Mouse (Mus musculus) liver, embryonic 14.5 days (tissue): ENCODE results near the gene Tmem235. TPM values are rescaled to one million over a fixed set of nuclear protein-coding genes. Genes with fewer than 3 reads are reported as not detected.

ENCODE experiments used
- ATAC-seq: fragments of 200-750 bp; cut with Nextera tagmentation; 2 replicates; pipeline ENCODE4 v1.8.0; 2017; ENCODE audit warnings: moderate number of reproducible peaks, mild to moderate bottlenecking, moderate library complexity; ENCODE audit not compliant: insufficient read depth
- DNase-seq, 3 experiments: peaks; one replicate each; pipeline ENCODE4 v3.0.0-alpha.2; 2012 to 2013; ENCODE audit warnings: low read depth in 3 of 3, low spot score in 3 of 3
- H3K27ac ChIP-seq: fragments of 300-500 bp; sonication (generic); 2 replicates; pipeline ENCODE4 v1.5.1; 2014; ENCODE audit warnings: moderate library complexity, mild to moderate bottlenecking, control low read depth, inconsistent platforms
- H3K27me3 ChIP-seq: fragments of 300-500 bp; sonication (generic); 2 replicates; pipeline ENCODE4 v1.6.1; 2014; ENCODE audit warnings: mild to moderate bottlenecking, low read length, moderate library complexity; ENCODE audit not compliant: control insufficient read depth, insufficient read depth
- H3K36me3 ChIP-seq: fragments of 300-500 bp; sonication (generic); replicated peaks from 2 replicates; pipeline ENCODE4 v1.6.1; 2014; ENCODE audit warnings: low read depth; ENCODE audit not compliant: control insufficient read depth, insufficient read depth
- H3K4me1 ChIP-seq, 2 experiments: fragments of 200-500 bp in 1 of 2; fragments of 300-500 bp in 1 of 2; sonication (generic) in 1 of 2; replicated peaks; 2 replicates each; pipeline ENCODE4 v1.6.1; 2012 to 2014; ENCODE audit warnings: antibody characterized with exemption in 1 of 2, inconsistent platforms in 1 of 2, low read length in 1 of 2; ENCODE audit not compliant: control insufficient read depth in 2 of 2, insufficient read depth in 2 of 2
- H3K4me2 ChIP-seq: fragments of 300-500 bp; sonication (generic); 2 replicates; pipeline ENCODE4 v1.6.1; 2014; ENCODE audit warnings: low read depth, mild to moderate bottlenecking, control low read depth, moderate library complexity
- H3K4me3 ChIP-seq, 2 experiments: fragments of 200-500 bp in 1 of 2; fragments of 300-500 bp in 1 of 2; sonication (generic) in 1 of 2; 2 replicates each; pipeline ENCODE4 v1.5.1; 2012 to 2014; ENCODE audit warnings: low read depth in 2 of 2, low read length in 2 of 2, mild to moderate bottlenecking in 2 of 2, control low read depth in 1 of 2, inconsistent platforms in 1 of 2, moderate library complexity in 1 of 2; ENCODE audit not compliant: insufficient read depth in 1 of 2
- H3K9ac ChIP-seq: fragments of 300-500 bp; sonication (generic); replicated peaks from 2 replicates; pipeline ENCODE4 v1.6.1; 2014; ENCODE audit warnings: mild to moderate bottlenecking, control low read depth, moderate library complexity
- H3K9me3 ChIP-seq: fragments of 300-500 bp; sonication (generic); 2 replicates; pipeline ENCODE4 v1.6.1; 2016; ENCODE audit warnings: low read length, mixed read lengths; ENCODE audit not compliant: control insufficient read depth
- CTCF ChIP-seq: IDR thresholded peaks from 2 replicates; pipeline ENCODE4 v1.5.1; 2016; ENCODE audit warnings: antibody characterized with exemption, low read depth, control low read depth
- EP300 ChIP-seq: IDR thresholded peaks from 2 replicates; pipeline ENCODE4 v1.6.1; 2016; ENCODE audit warnings: antibody characterized with exemption, low read depth
- WGBS: fragments of 180-500 bp; shearing (Covaris S2); extraction: QIAGEN DNeasy Blood & Tissue Kit; methylation state at CpG from one replicate; pipeline ENCODE4 v1.1.7; 2014; ENCODE audit not compliant: insufficient replicate concordance; 5-methylcytosine and 5-hydroxymethylcytosine counted together
- polyA plus RNA-seq, 2 experiments: library from polyadenylated mRNA; depleted of rRNA in 1 of 2; stranded (reverse) in 1 of 2; unstranded in 1 of 2; fragments of >200 nt; fragmentation: Nextera tagmentation in 1 of 2; extraction: Ambion mirVana in 1 of 2; gene quantifications; 2 replicates each; pipeline versions ENCODE4 v1.2.1 to v1.2.3; 2012 to 2014

Tmem235 gene
- polyA plus RNA-seq, 2 experiments: not detected

- TF ChIP-seq EP300: no peak
- no peak for TF ChIP-seq CTCF
- Histone ChIP-seq H3K9me3 (no peaks in the 10 kb centered on the region), H3K4me1 (peaks cover 16 to 18% of the 10 kb centered on the region in 2 experiments), H3K4me2 (no peak overlapping the region), H3K4me3 (no peak overlapping the region), H3K36me3 (peaks cover 74% of the 10 kb centered on the region), H3K9ac (no peak overlapping the region), H3K27me3 (no peaks in the 10 kb centered on the region), H3K27ac (no peak overlapping the region)
- 86% methylated on average over 3 of the region's 3 CpGs for WGBS
- DNase-seq (no peak), ATAC-seq (no peak)
Observed at GRCm38 (mm10) chr11:117852875-117853274, 7.7 kb upstream of the Tmem235 start.

- no peak overlapping the region for H3K27ac ChIP-seq
- no peaks in the 10 kb centered on the region for H3K9me3 ChIP-seq
- H3K36me3 ChIP-seq: peaks cover 74% of the 10 kb centered on the region
- ATAC-seq (no peak), DNase-seq (no peak)
- H3K9ac ChIP-seq: no peak overlapping the region
- WGBS: 87% methylated on average over 9 of the region's 9 CpGs
- H3K27me3 ChIP-seq: peaks cover 6% of the 10 kb centered on the region
- no peak for TF ChIP-seq EP300
- no peak for TF ChIP-seq CTCF
- no peak overlapping the region for H3K4me2 ChIP-seq
- no peak overlapping the region for H3K4me3 ChIP-seq
- peaks cover 10 to 13% of the 10 kb centered on the region in 2 experiments for H3K4me1 ChIP-seq
Observed at GRCm38 (mm10) chr11:117854241-117854640, 6.3 kb upstream of the Tmem235 start.

GRCm38 (mm10) chr11:117855360-117855759 lies 5.2 kb upstream of the Tmem235 start:
- WGBS: 85% methylated on average over 5 of the region's 5 CpGs
- no peak for ATAC-seq
- no peak overlapping the region for H3K9ac ChIP-seq
- peaks cover 16% of the 10 kb centered on the region for H3K27me3 ChIP-seq
- H3K27ac ChIP-seq: no peak overlapping the region
- TF ChIP-seq EP300: no peak
- no peak for TF ChIP-seq CTCF
- no peak for DNase-seq
- H3K9me3 ChIP-seq: no peaks in the 10 kb centered on the region
- H3K36me3 ChIP-seq: peaks cover 70% of the 10 kb centered on the region
- H3K4me1 ChIP-seq: peaks cover 7 to 10% of the 10 kb centered on the region in 2 experiments
- no peak overlapping the region for H3K4me3 ChIP-seq
- H3K4me2 ChIP-seq: no peak overlapping the region

- Histone ChIP-seq H3K9me3 (no peaks in the 10 kb centered on the region), H3K4me3 (no peak overlapping the region), H3K9ac (no peak overlapping the region), H3K4me1 (peaks cover 3 to 6% of the 10 kb centered on the region in 2 experiments; a peak in 3 of 4 replicates), H3K4me2 (no peak overlapping the region), H3K36me3 (peaks cover 66% of the 10 kb centered on the region), H3K27me3 (peaks cover 22% of the 10 kb centered on the region), H3K27ac (no peak overlapping the region)
- WGBS: 91% methylated on average over 1 of the region's 1 CpGs
- no peak for ATAC-seq
- DNase-seq: no peak
- TF ChIP-seq EP300: no peak
- TF ChIP-seq CTCF: no peak
Observed at GRCm38 (mm10) chr11:117855975-117856374, 4.6 kb upstream of the Tmem235 start.

- peaks cover 34% of the 10 kb centered on the region for H3K27me3 ChIP-seq
- no peak overlapping the region for H3K27ac ChIP-seq
- H3K36me3 ChIP-seq: peaks cover 52% of the 10 kb centered on the region
- TF ChIP-seq CTCF: no peak
- TF ChIP-seq EP300: no peak
- no peak overlapping the region for H3K9ac ChIP-seq
- H3K4me1 ChIP-seq: no peaks in the 10 kb centered on the region
- 91% methylated on average over 10 of the region's 10 CpGs for WGBS
- ATAC-seq (peak; percentile 14; the same call in 1 of the 2 replicates), DNase-seq (no peak)
- H3K4me3 ChIP-seq: no peak overlapping the region
- H3K4me2 ChIP-seq: no peak overlapping the region
- H3K9me3 ChIP-seq: no peaks in the 10 kb centered on the region
Observed at GRCm38 (mm10) chr11:117857462-117857861, 3.1 kb upstream of the Tmem235 start.
